Mouse (Mus musculus): ENCODE results near the gene Rnf39. TPM values are rescaled to one million over a fixed set of nuclear protein-coding genes. Genes with fewer than 3 reads are reported as not detected.
A peak's percentile ranks its signal among the peaks of the same experiment; 100 is the strongest.

The Rnf39 gene
- polyA plus RNA-seq, 1 experiment from 2014 or later = 0.73 TPM

- WGBS = under 1% methylated on average over 46 of the region's 46 CpGs
- Histone ChIP-seq H3K4me1 (replicated peaks) (peaks cover 14% of the 10 kb centered on the region), H3K9ac (replicated peaks) (peak within 1 kb of the TSS; percentile 71), H3K9me3 (no peaks in the 10 kb centered on the region), H3K4me2 (peak within 1 kb of the TSS; percentile 79), H3K27me3 (no peaks in the 10 kb centered on the region), H3K27ac (peak within 1 kb of the TSS; percentile 79), H3K36me3 (peaks cover 16% of the 10 kb centered on the region), H3K4me3 (replicated peaks) (peak within 1 kb of the TSS; percentile 56)
- peak; percentile 95 for ATAC-seq (ENCODE audit: insufficient number of reproducible peaks, insufficient read depth, low FRiP score, low TSS enrichment, low read depth)
Measured at GRCm38 (mm10) chr17:36957999-36958743, 15.5 kb downstream of the Rnf39 start, which contains the start of the genes Znrd1 and Znrd1as. TSS of gene Znrd1 (minus strand) at chr17:36958559. TSS of gene Znrd1as (plus strand) at chr17:36958592.

- Histone ChIP-seq H3K27me3 (no peaks in the 10 kb centered on the region), H3K4me1 (replicated peaks) (peaks cover 14% of the 10 kb centered on the region), H3K9me3 (no peaks in the 10 kb centered on the region), H3K36me3 (peaks cover 14% of the 10 kb centered on the region), H3K4me2 (peak overlapping the region; percentile 79), H3K4me3 (replicated peaks) (peak overlapping the region; percentile 56), H3K9ac (replicated peaks) (peak overlapping the region; percentile 71), H3K27ac (peak overlapping the region; percentile 79)
- no peak for ATAC-seq (ENCODE audit: insufficient number of reproducible peaks, insufficient read depth, low FRiP score, low TSS enrichment, low read depth)
- WGBS = 10% methylated on average over 12 of the region's 12 CpGs
Measured at GRCm38 (mm10) chr17:36958884-36959283, 16.2 kb downstream of the Rnf39 start.

DNA sequence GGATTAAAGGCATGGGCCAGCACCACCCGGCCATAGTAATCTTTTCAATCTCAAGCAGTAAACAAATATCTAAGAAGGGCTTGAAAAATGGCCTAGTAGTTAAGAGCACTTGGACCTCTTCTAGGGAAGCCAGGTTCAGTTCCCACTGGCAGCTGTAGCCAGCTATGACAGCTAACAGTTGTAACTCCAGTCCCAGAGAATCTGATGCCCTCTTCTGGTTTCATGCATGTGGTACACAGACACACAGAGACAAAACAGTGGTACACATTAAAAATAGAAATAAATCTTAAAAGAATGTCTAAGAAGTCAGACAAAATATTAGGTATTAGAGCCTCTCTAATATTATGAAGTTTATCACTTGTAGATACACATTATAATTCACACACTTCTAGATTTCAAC, 18.4 kb downstream of the Rnf39 start:
- Histone ChIP-seq H3K36me3 (peaks cover 8% of the 10 kb centered on the region), H3K9ac (replicated peaks) (no peak overlapping the region), H3K4me2 (no peak overlapping the region), H3K27me3 (no peaks in the 10 kb centered on the region), H3K4me1 (replicated peaks) (peaks cover 14% of the 10 kb centered on the region), H3K9me3 (no peaks in the 10 kb centered on the region), H3K27ac (no peak overlapping the region), H3K4me3 (replicated peaks) (no peak overlapping the region)
- 75% methylated on average over 1 of the region's 1 CpGs for WGBS
- ATAC-seq (ENCODE audit: insufficient number of reproducible peaks, insufficient read depth, low FRiP score, low TSS enrichment, low read depth) = no peak

- no peaks in the 10 kb centered on the region for H3K36me3 ChIP-seq
- no peak overlapping the region for H3K9ac ChIP-seq (replicated peaks)
- ATAC-seq (ENCODE audit: insufficient number of reproducible peaks, insufficient read depth, low FRiP score, low TSS enrichment, low read depth) = no peak
- no peak overlapping the region for H3K4me3 ChIP-seq (replicated peaks)
- no peak overlapping the region for H3K4me2 ChIP-seq
- no peaks in the 10 kb centered on the region for H3K27me3 ChIP-seq
- H3K27ac ChIP-seq = no peak overlapping the region
- WGBS = 79% methylated on average over 1 of the region's 1 CpGs
- H3K4me1 ChIP-seq (replicated peaks) = no peaks in the 10 kb centered on the region
- H3K9me3 ChIP-seq = no peaks in the 10 kb centered on the region
Measured at GRCm38 (mm10) chr17:36966875-36967274, 24.2 kb downstream of the Rnf39 start.

DNA sequence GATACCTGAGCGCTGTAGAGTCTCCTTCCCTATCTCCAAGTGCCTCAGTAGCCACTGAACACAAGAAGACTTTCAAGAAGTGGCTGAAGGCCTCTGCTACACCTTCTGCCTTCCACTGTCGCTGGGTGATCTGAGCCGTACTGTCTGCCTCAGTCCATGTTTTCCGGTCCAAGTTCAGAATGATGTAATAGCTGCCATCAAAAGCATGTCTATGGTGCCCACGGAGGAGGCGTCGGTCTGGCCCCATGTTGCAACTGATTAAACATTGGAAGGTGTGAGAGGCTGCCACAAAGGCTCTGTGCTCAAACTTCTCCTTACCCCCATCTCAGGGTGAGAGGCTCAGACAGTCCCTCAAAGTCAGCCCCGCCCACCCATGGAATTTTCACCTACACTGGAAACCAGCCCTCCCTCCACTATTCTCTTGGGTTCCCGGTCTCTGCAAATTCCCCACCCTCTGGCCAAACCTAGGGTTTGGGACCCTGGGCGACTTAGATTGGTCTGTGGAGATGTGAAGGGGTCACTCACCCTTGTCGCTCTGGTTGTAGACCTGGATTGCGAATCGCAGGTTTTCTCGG, 27.7 kb downstream of the Rnf39 start:
- Histone ChIP-seq H3K9me3 (no peaks in the 10 kb centered on the region), H3K4me1 (replicated peaks) (no peaks in the 10 kb centered on the region), H3K4me3 (replicated peaks) (no peak overlapping the region), H3K4me2 (no peak overlapping the region), H3K9ac (replicated peaks) (no peak overlapping the region), H3K27ac (no peak overlapping the region), H3K27me3 (no peaks in the 10 kb centered on the region), H3K36me3 (no peaks in the 10 kb centered on the region)
- WGBS = 80% methylated on average over 14 of the region's 14 CpGs
- ATAC-seq (ENCODE audit: insufficient number of reproducible peaks, insufficient read depth, low FRiP score, low TSS enrichment, low read depth) = no peak

- no peak for ATAC-seq (ENCODE audit: insufficient number of reproducible peaks, insufficient read depth, low FRiP score, low TSS enrichment, low read depth)
- Histone ChIP-seq H3K4me3 (replicated peaks) (no peak overlapping the region), H3K27ac (no peak overlapping the region), H3K27me3 (no peaks in the 10 kb centered on the region), H3K36me3 (no peaks in the 10 kb centered on the region), H3K4me2 (no peak overlapping the region), H3K9ac (replicated peaks) (no peak overlapping the region), H3K9me3 (no peaks in the 10 kb centered on the region), H3K4me1 (replicated peaks) (no peaks in the 10 kb centered on the region)
- WGBS = 91% methylated on average over 6 of the region's 6 CpGs
Measured at GRCm38 (mm10) chr17:36971172-36971850, 28.6 kb downstream of the Rnf39 start.

DNA sequence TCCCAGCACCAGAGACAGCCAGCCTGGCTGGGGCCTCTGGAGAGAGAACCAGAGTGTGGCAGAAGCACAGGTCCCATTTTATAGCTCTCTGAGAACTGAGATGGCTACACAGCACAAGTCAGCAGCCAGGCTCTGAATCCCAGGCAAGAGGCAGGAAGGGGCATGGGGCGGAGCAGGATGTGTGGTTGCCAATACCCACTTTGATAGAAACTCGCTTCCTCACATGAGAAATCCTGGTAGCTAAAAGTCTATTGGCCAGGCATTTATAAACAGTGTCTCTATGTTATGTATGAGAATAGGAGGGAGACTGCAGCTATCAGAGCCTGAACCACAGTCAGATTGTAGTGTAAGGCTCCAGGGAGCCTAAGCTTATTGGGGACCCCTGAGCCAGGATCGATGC, 30.1 kb downstream of the Rnf39 start:
- Histone ChIP-seq H3K4me1 (replicated peaks) (no peaks in the 10 kb centered on the region), H3K9ac (replicated peaks) (no peak overlapping the region), H3K9me3 (no peaks in the 10 kb centered on the region), H3K4me2 (no peak overlapping the region), H3K27ac (no peak overlapping the region), H3K36me3 (no peaks in the 10 kb centered on the region), H3K4me3 (replicated peaks) (no peak overlapping the region), H3K27me3 (no peaks in the 10 kb centered on the region)
- 80% methylated on average over 3 of the region's 3 CpGs for WGBS
- no peak for ATAC-seq (ENCODE audit: insufficient number of reproducible peaks, insufficient read depth, low FRiP score, low TSS enrichment, low read depth)

GRCm38 (mm10) chr17:36973271-36973787, 30.6 kb downstream of the Rnf39 start:
- Histone ChIP-seq H3K9ac (replicated peaks) (no peak overlapping the region), H3K4me2 (no peak overlapping the region), H3K4me1 (replicated peaks) (no peaks in the 10 kb centered on the region), H3K9me3 (no peaks in the 10 kb centered on the region), H3K36me3 (no peaks in the 10 kb centered on the region), H3K4me3 (replicated peaks) (no peak overlapping the region), H3K27ac (no peak overlapping the region), H3K27me3 (no peaks in the 10 kb centered on the region)
- WGBS = 65% methylated on average over 8 of the region's 8 CpGs
- no peak for ATAC-seq (ENCODE audit: insufficient number of reproducible peaks, insufficient read depth, low FRiP score, low TSS enrichment, low read depth)

DNA sequence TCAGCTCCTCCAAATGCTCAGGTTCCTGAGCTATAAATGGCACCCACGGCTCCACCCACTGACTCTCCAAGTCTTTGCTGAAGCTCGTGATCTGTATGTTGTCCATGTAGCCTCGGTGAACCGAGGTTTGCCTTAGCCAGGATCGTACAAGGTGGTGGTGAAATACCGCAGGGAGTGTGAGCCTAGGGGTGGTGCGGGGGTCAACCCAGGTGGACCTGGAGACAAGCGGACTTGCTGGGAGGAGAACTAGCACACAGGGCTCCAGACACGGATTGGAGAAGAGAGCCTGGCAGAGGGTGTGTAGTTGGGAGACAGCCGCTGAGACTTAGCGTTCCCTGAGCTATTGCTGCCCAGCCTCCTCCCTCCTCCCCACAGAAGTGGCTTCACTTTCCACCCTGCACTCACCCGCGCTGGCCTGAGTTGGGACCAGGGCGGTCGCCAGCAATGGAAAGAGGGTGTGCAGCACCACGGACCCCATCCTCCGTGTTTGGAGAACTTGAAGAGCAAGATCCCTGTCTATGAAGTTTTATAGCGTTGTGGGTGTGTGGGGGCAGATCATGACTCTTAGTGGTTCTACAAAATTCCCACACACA, 38.6 kb downstream of the Rnf39 start, which contains the start of gene 2410137M14Rik:
Gene 2410137M14Rik (minus strand): TSS at position 17 of the 593 bp plus-strand sequence.
- Histone ChIP-seq H3K4me1 (replicated peaks) (peaks cover 12% of the 10 kb centered on the region), H3K4me2 (peak within 1 kb of the TSS; percentile 49), H3K9me3 (no peaks in the 10 kb centered on the region), H3K27me3 (peaks cover 2% of the 10 kb centered on the region; the same call in 1 of the 2 replicates), H3K4me3 (replicated peaks) (0 out of 2 replicates have a peak within 1 kb of the TSS, but pooled peaks have one; percentile 9), H3K9ac (replicated peaks) (0 out of 2 replicates have a peak within 1 kb of the TSS, but pooled peaks have one; percentile 4), H3K36me3 (no peaks in the 10 kb centered on the region), H3K27ac (no peak within 1 kb of the TSS)
- no peak; the same call in 1 of the 2 replicates for ATAC-seq (ENCODE audit: insufficient number of reproducible peaks, insufficient read depth, low FRiP score, low TSS enrichment, low read depth)
- 10% methylated on average over 18 of the region's 18 CpGs for WGBS

- no peak overlapping the region for H3K4me3 ChIP-seq (replicated peaks)
- 4% methylated on average over 4 of the region's 4 CpGs for WGBS
- H3K4me2 ChIP-seq = peak overlapping the region; percentile 49
- no peaks in the 10 kb centered on the region for H3K36me3 ChIP-seq
- no peak for ATAC-seq (ENCODE audit: insufficient number of reproducible peaks, insufficient read depth, low FRiP score, low TSS enrichment, low read depth)
- peaks cover 4% of the 10 kb centered on the region; the same call in 1 of the 2 replicates for H3K27me3 ChIP-seq
- no peak overlapping the region for H3K27ac ChIP-seq
- H3K9ac ChIP-seq (replicated peaks) = no peak overlapping the region
- H3K9me3 ChIP-seq = no peaks in the 10 kb centered on the region
- peaks cover 12% of the 10 kb centered on the region for H3K4me1 ChIP-seq (replicated peaks)
Measured at GRCm38 (mm10) chr17:36981845-36982244, 39.1 kb downstream of the Rnf39 start.
